Mouse (Mus musculus) hindbrain, postnatal 0 days (tissue): ENCODE measurements at regions not wholly inside any gene's neighbourhood (a gene's known extent, or its start where the extent isn't known, plus 50 kb on each side); places are given as distances from the start of the nearest gene placed in this dataset.

ENCODE experiments used
- ATAC-seq: fragments of 200-750 bp; cut with Nextera tagmentation; 2 replicates; pipeline ENCODE4 v1.8.0; 2017; ENCODE audit warnings: mild to moderate bottlenecking, moderate TSS enrichment, moderate library complexity
- DNase-seq: peaks from one replicate; pipeline ENCODE4 v3.0.0-alpha.2; 2015; ENCODE audit warnings: low spot score
- H3K27ac ChIP-seq: fragments of 300-500 bp; sonication (generic); 2 replicates; pipeline ENCODE4 v1.5.1; 2014; ENCODE audit warnings: mild to moderate bottlenecking
- H3K27me3 ChIP-seq: fragments of 300-500 bp; sonication (generic); 2 replicates; pipeline ENCODE4 v1.6.1; 2014; ENCODE audit warnings: low read length, mixed read lengths; ENCODE audit not compliant: insufficient read depth
- H3K36me3 ChIP-seq: fragments of 300-500 bp; sonication (generic); 2 replicates; pipeline ENCODE4 v1.6.1; 2014; ENCODE audit warnings: low read length, mixed read lengths; ENCODE audit not compliant: insufficient read depth
- H3K4me1 ChIP-seq: fragments of 300-500 bp; sonication (generic); 2 replicates; pipeline ENCODE4 v1.6.1; 2014; ENCODE audit warnings: antibody characterized with exemption, low read length, mixed read lengths; ENCODE audit not compliant: insufficient read depth
- H3K4me2 ChIP-seq: fragments of 300-500 bp; sonication (generic); 2 replicates; pipeline ENCODE4 v1.6.1; 2014; ENCODE audit warnings: low read depth, mild to moderate bottlenecking, low read length, moderate library complexity, mixed read lengths
- H3K4me3 ChIP-seq: fragments of 300-500 bp; sonication (generic); 2 replicates; pipeline ENCODE4 v1.5.1; 2014; ENCODE audit warnings: low read length
- H3K9ac ChIP-seq: fragments of 300-500 bp; sonication (generic); replicated peaks from 2 replicates; pipeline ENCODE4 v1.6.1; 2014; ENCODE audit warnings: mild to moderate bottlenecking, low read length, moderate library complexity, mixed read lengths
- H3K9me3 ChIP-seq: fragments of 300-500 bp; sonication (generic); 2 replicates; pipeline ENCODE4 v1.6.1; 2016; ENCODE audit warnings: low read length, mixed read lengths
- CTCF ChIP-seq: IDR thresholded peaks from 2 replicates; pipeline ENCODE4 v1.5.1; 2016; ENCODE audit warnings: antibody characterized with exemption, control low read depth, low read depth
- WGBS: fragments of 180-500 bp; shearing (Covaris S2); extraction: QIAGEN DNeasy Blood & Tissue Kit; methylation state at CpG from one replicate; pipeline ENCODE4 v1.1.7; 2014; 5-methylcytosine and 5-hydroxymethylcytosine counted together

DNA sequence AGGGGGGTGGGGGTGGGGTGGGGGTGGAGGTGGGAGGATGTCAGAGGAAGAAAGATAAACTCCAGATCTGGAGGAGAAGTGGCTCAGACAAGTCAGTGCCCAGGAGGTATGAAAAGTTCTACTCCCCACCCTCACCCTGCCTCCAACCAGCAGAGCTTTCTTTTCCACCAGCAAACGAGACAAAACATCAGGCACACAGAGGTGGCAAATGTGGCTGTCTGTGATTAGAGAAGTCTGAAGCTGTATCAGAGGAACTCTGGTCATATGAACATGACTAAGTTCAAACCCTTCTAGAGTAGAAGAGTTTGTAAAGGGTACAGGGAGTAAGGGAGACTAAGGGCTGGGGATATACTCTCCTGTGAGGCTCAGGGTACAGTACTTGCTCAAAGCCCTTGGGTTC is 85.2 kb upstream of the Cadm1 start:
- WGBS: 40% methylated on average over 1 of the region's 1 CpGs

GRCm38 (mm10) chr9:47445332-47445731 is 84.6 kb upstream of the Cadm1 start:
- WGBS: 78% methylated on average over 6 of the region's 6 CpGs
- Histone ChIP-seq H3K9ac (no peak overlapping the region), H3K4me2 (no peak overlapping the region), H3K4me1 (no peaks in the 10 kb centered on the region), H3K27ac (no peak overlapping the region), H3K9me3 (no peaks in the 10 kb centered on the region), H3K4me3 (no peak overlapping the region), H3K27me3 (no peaks in the 10 kb centered on the region), H3K36me3 (no peaks in the 10 kb centered on the region)
- DNase-seq (no peak), ATAC-seq (no peak)
- no peak for TF ChIP-seq CTCF

More for the DNA sequence above, 85.2 kb upstream of the Cadm1 start:
- ATAC-seq (no peak), DNase-seq (no peak)
- Histone ChIP-seq H3K4me2 (no peak overlapping the region), H3K27ac (no peak overlapping the region), H3K27me3 (no peaks in the 10 kb centered on the region), H3K4me1 (peaks cover under 1% of the 10 kb centered on the region; the same call in 1 of the 2 replicates), H3K4me3 (no peak overlapping the region), H3K9ac (no peak overlapping the region), H3K9me3 (no peaks in the 10 kb centered on the region), H3K36me3 (no peaks in the 10 kb centered on the region)
- TF ChIP-seq CTCF: no peak

GRCm38 (mm10) chr9:47452752-47453151 is 77.2 kb upstream of the Cadm1 start:
- no peak overlapping the region for H3K9ac ChIP-seq
- no peak for ATAC-seq

DNA sequence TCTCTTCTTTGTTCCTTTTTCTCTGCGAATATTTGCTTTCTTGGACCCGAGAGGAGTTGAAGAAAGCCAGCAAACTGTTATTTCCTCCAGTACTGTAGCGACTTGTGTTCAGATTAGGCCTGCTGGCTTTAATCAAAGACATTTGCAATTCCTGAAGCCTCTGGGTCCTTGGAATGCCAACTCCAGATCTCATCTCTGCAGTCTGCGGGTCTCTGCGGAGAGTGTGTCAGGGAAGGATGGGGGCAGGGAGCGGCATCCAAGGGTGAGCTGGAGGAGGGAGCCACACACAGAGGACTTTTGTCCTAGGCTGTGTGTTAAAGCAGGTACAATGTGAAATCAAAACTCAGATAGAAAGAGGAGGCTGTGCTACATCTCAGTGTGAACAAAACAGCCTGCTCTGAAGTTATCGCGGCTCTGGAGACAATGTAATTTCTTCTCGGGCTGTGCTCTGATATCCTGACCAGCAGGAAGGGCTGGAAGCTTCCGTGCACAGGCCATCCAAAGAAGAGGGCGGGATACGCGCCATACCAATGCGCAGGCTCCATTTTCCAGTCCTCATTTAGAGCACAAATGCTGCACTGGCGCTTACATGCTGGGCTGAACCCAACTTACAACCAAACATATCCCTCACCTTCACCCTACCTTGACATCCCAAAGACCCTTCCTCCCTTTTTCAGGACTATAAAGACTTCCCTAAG is 71.1 kb upstream of the Cadm1 start:
- Histone ChIP-seq H3K4me2 (no peak overlapping the region), H3K4me1 (no peaks in the 10 kb centered on the region), H3K9ac (no peak overlapping the region), H3K4me3 (no peak overlapping the region), H3K9me3 (no peaks in the 10 kb centered on the region), H3K27me3 (no peaks in the 10 kb centered on the region), H3K27ac (no peak overlapping the region), H3K36me3 (no peaks in the 10 kb centered on the region)
- no peak for TF ChIP-seq CTCF
- 59% methylated on average over 15 of the region's 15 CpGs for WGBS
- no peak for ATAC-seq
- no peak for DNase-seq

More at GRCm38 (mm10) chr9:47452752-47453151, 77.2 kb upstream of the Cadm1 start:
- no peak overlapping the region for H3K4me3 ChIP-seq
- TF ChIP-seq CTCF: no peak
- no peaks in the 10 kb centered on the region for H3K4me1 ChIP-seq
- H3K9me3 ChIP-seq: no peaks in the 10 kb centered on the region
- no peak overlapping the region for H3K27ac ChIP-seq
- WGBS: 82% methylated on average over 4 of the region's 4 CpGs
- H3K27me3 ChIP-seq: no peaks in the 10 kb centered on the region
- DNase-seq: no peak
- no peak overlapping the region for H3K4me2 ChIP-seq
- no peaks in the 10 kb centered on the region for H3K36me3 ChIP-seq

- no peaks in the 10 kb centered on the region for H3K27me3 ChIP-seq
- no peak for ATAC-seq
- DNase-seq: no peak
- H3K27ac ChIP-seq: no peak overlapping the region
- H3K36me3 ChIP-seq: no peaks in the 10 kb centered on the region
- no peaks in the 10 kb centered on the region for H3K9me3 ChIP-seq
- TF ChIP-seq CTCF: no peak
- H3K4me1 ChIP-seq: no peaks in the 10 kb centered on the region
- H3K4me2 ChIP-seq: no peak overlapping the region
- no peak overlapping the region for H3K9ac ChIP-seq
- H3K4me3 ChIP-seq: no peak overlapping the region
- WGBS: 79% methylated on average over 8 of the region's 8 CpGs
Measured at GRCm38 (mm10) chr9:47459461-47460049, 70.4 kb upstream of the Cadm1 start.

GRCm38 (mm10) chr9:47460241-47460640 is 69.7 kb upstream of the Cadm1 start:
- ATAC-seq (no peak), DNase-seq (no peak)
- H3K9ac ChIP-seq: no peak overlapping the region
- no peak for TF ChIP-seq CTCF
- no peaks in the 10 kb centered on the region for H3K36me3 ChIP-seq
- H3K4me3 ChIP-seq: no peak overlapping the region
- H3K4me1 ChIP-seq: no peaks in the 10 kb centered on the region
- no peak overlapping the region for H3K4me2 ChIP-seq
- WGBS: 84% methylated on average over 15 of the region's 15 CpGs
- H3K9me3 ChIP-seq: no peaks in the 10 kb centered on the region
- no peaks in the 10 kb centered on the region for H3K27me3 ChIP-seq
- no peak overlapping the region for H3K27ac ChIP-seq

DNA sequence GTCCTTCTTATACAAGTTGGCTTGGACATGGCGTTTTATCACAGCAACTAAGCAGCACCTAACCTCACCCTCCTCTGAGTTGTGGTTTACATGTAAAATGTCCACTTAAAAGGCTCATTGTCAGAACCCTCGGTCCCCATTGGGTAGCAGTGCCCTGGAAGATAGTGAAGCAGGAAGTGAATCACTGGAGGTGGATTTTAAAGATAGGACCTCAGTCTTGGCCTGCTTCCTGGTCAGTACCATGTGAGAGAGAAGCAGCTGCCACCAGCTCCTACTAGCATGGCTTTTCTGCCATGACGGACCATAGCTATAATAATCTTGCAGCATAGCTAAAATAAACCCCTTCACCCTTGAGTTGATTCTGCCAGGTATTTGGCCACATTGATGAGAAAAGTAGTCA is 68.1 kb upstream of the Cadm1 start:
- H3K9ac ChIP-seq: no peak overlapping the region
- DNase-seq (no peak), ATAC-seq (no peak)
- H3K9me3 ChIP-seq: no peaks in the 10 kb centered on the region
- no peak overlapping the region for H3K4me3 ChIP-seq
- H3K4me2 ChIP-seq: no peak overlapping the region
- WGBS: 95% methylated on average over 3 of the region's 3 CpGs
- H3K27ac ChIP-seq: no peak overlapping the region
- no peak for TF ChIP-seq CTCF
- no peaks in the 10 kb centered on the region for H3K4me1 ChIP-seq
- H3K36me3 ChIP-seq: no peaks in the 10 kb centered on the region
- H3K27me3 ChIP-seq: no peaks in the 10 kb centered on the region
